In the genomic region with DNA sequence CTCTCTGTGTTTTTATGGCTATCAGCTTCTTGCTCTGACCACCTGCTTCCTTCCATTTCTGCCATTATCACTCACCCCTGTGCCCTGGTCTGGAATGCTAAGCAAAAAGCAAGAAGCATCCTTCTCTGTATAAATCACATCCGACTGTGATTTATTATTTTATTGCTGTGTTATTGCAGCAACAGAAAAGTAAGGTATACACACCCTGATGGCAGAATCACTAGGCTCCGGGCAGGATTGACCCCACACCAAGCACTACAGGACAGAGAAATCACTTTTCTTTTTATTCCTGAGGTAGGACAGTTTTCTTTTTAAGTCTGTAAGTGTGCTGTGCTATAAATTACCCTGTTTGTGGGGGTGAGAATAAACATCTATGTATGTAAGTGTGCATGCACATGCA, we compare ENCODE assay signal across 16 mouse cellular contexts.
"Had no signal": no experiment of that assay in that cellular context is flagged by ENCODE, and none has a peak within 500 bp of the region (broad histone marks: within the 10 kb centered on the region; RNA-seq: fewer than 3 reads in every experiment).

No protein-coding gene starts in this region.

- H3K9me3 ChIP-seq: neural tube, embryonic 13.5 days; neural tube, embryonic 15.5 days; stomach, embryonic 15.5 days had no signal

- H3K9ac ChIP-seq: neural tube, embryonic 13.5 days; neural tube, embryonic 15.5 days; stomach, embryonic 15.5 days had no signal

- H3K27me3 ChIP-seq: neural tube, embryonic 13.5 days; neural tube, embryonic 15.5 days; stomach, embryonic 15.5 days had no signal

- DNase-seq: retina, postnatal 1 day; right cerebral cortex, adult 18-20 months; right cerebral cortex, postnatal 14 days; right cerebral cortex, postnatal 25 days; right cerebral cortex, postnatal 4 days; spleen, adult 18-20 months; thymus, adult 18-20 months; thymus, adult 2 months; thymus, postnatal 14 days; thymus, postnatal 25 days; thymus, postnatal 36 days; thymus, postnatal 4 days had no signal

- H3K4me2 ChIP-seq: neural tube, embryonic 13.5 days; neural tube, embryonic 15.5 days; stomach, embryonic 15.5 days had no signal

- H3K27ac ChIP-seq: neural tube, embryonic 13.5 days; neural tube, embryonic 15.5 days; stomach, embryonic 15.5 days; stomach, postnatal 0 days had no signal

- H3K4me1 ChIP-seq: neural tube, embryonic 13.5 days; neural tube, embryonic 15.5 days; stomach, embryonic 15.5 days had no signal

- H3K36me3 ChIP-seq: neural tube, embryonic 13.5 days; neural tube, embryonic 15.5 days; stomach, embryonic 15.5 days had no signal

- H3K4me3 ChIP-seq: neural tube, embryonic 13.5 days; neural tube, embryonic 15.5 days; stomach, embryonic 15.5 days had no signal
